Mouse (Mus musculus) megakaryocyte, embryonic 14.5 days (primary cell): ENCODE measurements around the gene Col15a1.

Source experiments
- FLI1 ChIP-seq: IDR thresholded peaks from 2 replicates; pipeline ENCODE4 v1.6.1; 2012; ENCODE audit warnings: low read length, inconsistent platforms, mixed read lengths
- GATA1 ChIP-seq: IDR thresholded peaks from 3 replicates; pipeline ENCODE4 v1.6.1; 2012; ENCODE audit warnings: mixed read lengths, low read length, inconsistent platforms, borderline replicate concordance

GRCm38 (mm10) chr4:47333541-47333940, 125.6 kb downstream of the Col15a1 start:
- TF ChIP-seq GATA1 (no peak), FLI1 (no peak)
